In genomic region chr6:90736074-90736672, GRCm38 (mm10) we compare ENCODE assay signal across 8 mouse cellular contexts.
DNase-seq lines count a peak whose midpoint lies in the region; ATAC-seq and TF ChIP-seq lines count a peak whose summit lies in the region.

No protein-coding gene starts in this region.

- peak overlapping the region; percentile 93 for H3K4me2 ChIP-seq in embryonic facial prominence, embryonic 13.5 days
- peak overlapping the region; percentile 95 for H3K4me2 ChIP-seq in hindbrain, embryonic 13.5 days
- H3K4me2 ChIP-seq in limb, embryonic 14.5 days (replicated peaks; ENCODE audit: low read depth, low read length, severe bottlenecking), result peak overlapping the region; percentile 95
- peak overlapping the region; percentile 86 for H3K4me2 ChIP-seq in neural tube, embryonic 13.5 days

- no peaks in the 10 kb centered on the region for H3K36me3 ChIP-seq in embryonic facial prominence, embryonic 13.5 days
- no peaks in the 10 kb centered on the region for H3K36me3 ChIP-seq in hindbrain, embryonic 13.5 days
- H3K36me3 ChIP-seq in limb, embryonic 14.5 days (ENCODE audit: control insufficient read depth, insufficient read depth, low read length), result no peaks in the 10 kb centered on the region
- no peaks in the 10 kb centered on the region for H3K36me3 ChIP-seq in neural tube, embryonic 13.5 days

- no peak overlapping the region for H3K27ac ChIP-seq in embryonic facial prominence, embryonic 13.5 days
- peak overlapping the region; percentile 77 for H3K27ac ChIP-seq in hindbrain, embryonic 13.5 days
- H3K27ac ChIP-seq in limb, embryonic 14.5 days (replicated peaks; ENCODE audit: low read depth, low read length), result peak overlapping the region; percentile 33; the same call in 1 of the 2 replicates
- H3K27ac ChIP-seq in neural tube, embryonic 13.5 days (replicated peaks), result peak overlapping the region; percentile 68

- peaks cover 16% of the 10 kb centered on the region for H3K4me1 ChIP-seq in embryonic facial prominence, embryonic 13.5 days
- H3K4me1 ChIP-seq in hindbrain, embryonic 13.5 days (replicated peaks), result peaks cover 47% of the 10 kb centered on the region
- H3K4me1 ChIP-seq in limb, embryonic 14.5 days (ENCODE audit: control insufficient read depth, insufficient read depth, low read length), result peaks cover 14% of the 10 kb centered on the region
- H3K4me1 ChIP-seq in neural tube, embryonic 13.5 days (replicated peaks), result peaks cover 48% of the 10 kb centered on the region

- ATAC-seq in embryonic facial prominence, embryonic 13.5 days (ENCODE audit: insufficient number of reproducible peaks, insufficient read depth, low FRiP score, low TSS enrichment, low read depth), result peak; percentile 40; the same call in 1 of the 2 replicates
- peak; percentile 69 for ATAC-seq in hindbrain, embryonic 13.5 days (ENCODE audit: low FRiP score)
- ATAC-seq in limb, embryonic 14.5 days (ENCODE audit: low FRiP score, low read depth), result peak; percentile 53
- peak; percentile 67 for ATAC-seq in neural tube, embryonic 13.5 days (ENCODE audit: low read depth)
- no peak for ATAC-seq in erythroid progenitor cell, adult 5-6 weeks (replicated peaks; ENCODE audit: low FRiP score, poor library complexity, severe bottlenecking)

- TF ChIP-seq POLR2A in limb, embryonic 14.5 days (IDR thresholded peaks at IDR 0.05; ENCODE audit: borderline replicate concordance, extremely low read depth, insufficient read depth, insufficient read length), result no peak

- under 1% methylated on average over 62 of the region's 69 CpGs for WGBS in embryonic facial prominence, embryonic 13.5 days
- under 1% methylated on average over 38 of the region's 69 CpGs for WGBS in hindbrain, embryonic 13.5 days
- 1% methylated on average over 25 of the region's 69 CpGs for WGBS in limb, embryonic 14.5 days
- under 1% methylated on average over 66 of the region's 69 CpGs for WGBS in neural tube, embryonic 13.5 days

- peak overlapping the region; percentile 83 for H3K4me3 ChIP-seq in embryonic facial prominence, embryonic 13.5 days
- peak overlapping the region; percentile 78 for H3K4me3 ChIP-seq in hindbrain, embryonic 13.5 days
- H3K4me3 ChIP-seq in limb, embryonic 14.5 days (replicated peaks; ENCODE audit: low read length), result peak overlapping the region; percentile 77
- H3K4me3 ChIP-seq in neural tube, embryonic 13.5 days, result peak overlapping the region; percentile 81

- H3K9ac ChIP-seq in embryonic facial prominence, embryonic 13.5 days, result peak overlapping the region; percentile 79
- peak overlapping the region; percentile 94 for H3K9ac ChIP-seq in hindbrain, embryonic 13.5 days
- H3K9ac ChIP-seq in limb, embryonic 14.5 days (ENCODE audit: low read depth, low read length, severe bottlenecking), result peak overlapping the region; percentile 76
- peak overlapping the region; percentile 86 for H3K9ac ChIP-seq in neural tube, embryonic 13.5 days

- peaks cover 13% of the 10 kb centered on the region for H3K27me3 ChIP-seq in embryonic facial prominence, embryonic 13.5 days
- H3K27me3 ChIP-seq in hindbrain, embryonic 13.5 days, result no peaks in the 10 kb centered on the region
- H3K27me3 ChIP-seq in limb, embryonic 14.5 days (ENCODE audit: control insufficient read depth, insufficient read depth, low read length), result no peaks in the 10 kb centered on the region
- H3K27me3 ChIP-seq in neural tube, embryonic 13.5 days, result no peaks in the 10 kb centered on the region

- no peaks in the 10 kb centered on the region for H3K9me3 ChIP-seq in embryonic facial prominence, embryonic 13.5 days
- H3K9me3 ChIP-seq in hindbrain, embryonic 13.5 days, result no peaks in the 10 kb centered on the region
- H3K9me3 ChIP-seq in limb, embryonic 14.5 days (ENCODE audit: control insufficient read depth, low read length), result no peaks in the 10 kb centered on the region
- no peaks in the 10 kb centered on the region for H3K9me3 ChIP-seq in neural tube, embryonic 13.5 days

- DNase-seq in heart, adult 18-20 months, result peak; percentile 52 to 62
- no peak for DNase-seq in heart, adult 11 months
- DNase-seq in adipocyte (ENCODE audit: low spot score), result peak; percentile 75
- DNase-seq in limb, embryonic 14.5 days (ENCODE audit: low spot score), result no peak

Comparison
In these comparisons a context has a peak if more than half of its experiments do, and no peak if none do; other contexts are left out.
1. DNase-seq: peak in heart, adult 18-20 months (2 of 2) and adipocyte (single experiment); none in heart, adult 11 months (single experiment) and limb, embryonic 14.5 days (single experiment).
2. Peak in every context shown above with its lines, with median percentiles within 50 percentile points of each other: H3K4me2 ChIP-seq, H3K4me3 ChIP-seq and H3K9ac ChIP-seq.